In the genomic region with DNA sequence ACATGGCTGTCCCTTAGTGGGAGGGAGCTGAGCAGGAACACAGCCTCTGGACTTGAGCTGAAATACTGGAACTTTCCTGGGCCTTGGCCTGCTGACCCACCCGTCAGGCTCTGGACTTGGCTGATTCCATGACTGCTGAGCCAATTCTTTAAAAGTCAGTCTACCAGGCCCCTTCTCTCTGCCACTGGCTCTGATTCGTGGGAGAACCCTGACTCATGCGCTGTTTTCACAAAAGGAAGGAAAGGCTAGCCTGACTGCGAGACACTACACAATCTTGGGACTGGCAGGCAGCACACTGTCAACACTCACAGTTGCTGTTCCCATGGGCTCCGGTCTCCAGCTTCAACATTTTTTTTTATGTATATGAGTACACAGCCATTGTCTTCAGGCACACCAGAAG, we compare ENCODE assay signal across 29 mouse cellular contexts. TPM values are rescaled to one million over a fixed set of nuclear protein-coding genes. Genes with fewer than 3 reads are reported as not detected.
DNase-seq lines count a peak whose midpoint lies in the region; ATAC-seq and TF ChIP-seq lines count a peak whose summit lies in the region.
"Had no signal": no experiment of that assay in that cellular context is flagged by ENCODE, and none has a peak within 500 bp of the region (broad histone marks: within the 10 kb centered on the region; RNA-seq: fewer than 3 reads in every experiment).

No protein-coding gene starts in this region.

- TF ChIP-seq CTCF in kidney, adult 2 months (conservative IDR thresholded peaks at IDR 0.05; ENCODE audit: insufficient read depth, insufficient read length, low read depth, low read length): no peak
- no peak for TF ChIP-seq CTCF in heart, postnatal 0 days (IDR thresholded peaks at IDR 0.05; ENCODE audit: low read depth)
- TF ChIP-seq CTCF in stomach, postnatal 0 days (IDR thresholded peaks at IDR 0.05; ENCODE audit: low read depth): no peak

- no peaks in the 10 kb centered on the region for H3K36me3 ChIP-seq in heart, embryonic 12.5 days
- no peaks in the 10 kb centered on the region for H3K36me3 ChIP-seq in kidney, adult 2 months (ENCODE audit: control insufficient read depth, insufficient read depth, low read length)
- H3K36me3 ChIP-seq in heart, postnatal 0 days (replicated peaks; ENCODE audit: control insufficient read depth, insufficient read depth, low read length): no peaks in the 10 kb centered on the region
- H3K36me3 ChIP-seq in stomach, postnatal 0 days (ENCODE audit: control insufficient read depth, insufficient read depth, low read length): no peaks in the 10 kb centered on the region
- H3K36me3 ChIP-seq: forebrain, embryonic 15.5 days; hindbrain, embryonic 12.5 days; intestine, embryonic 15.5 days; liver, embryonic 15.5 days; lung, embryonic 15.5 days; midbrain, embryonic 13.5 days; neural tube, embryonic 13.5 days had no signal

- no peak overlapping the region for H3K27ac ChIP-seq in heart, embryonic 12.5 days (ENCODE audit: poor library complexity, severe bottlenecking)
- 0 out of 2 replicates have a peak overlapping the region, but pooled peaks have one; percentile 49 for H3K27ac ChIP-seq in kidney, adult 2 months (ENCODE audit: insufficient read depth, low read depth, low read length)
- peak overlapping the region; percentile 55; the same call in 1 of the 2 replicates for H3K27ac ChIP-seq in heart, postnatal 0 days (ENCODE audit: low read depth)
- no peak overlapping the region for H3K27ac ChIP-seq in stomach, postnatal 0 days (replicated peaks)
- H3K27ac ChIP-seq: forebrain, embryonic 15.5 days; hindbrain, embryonic 12.5 days; hindbrain, postnatal 0 days; intestine, embryonic 15.5 days; kidney, postnatal 0 days; liver, embryonic 15.5 days; lung, embryonic 15.5 days; midbrain, embryonic 13.5 days; neural tube, embryonic 13.5 days had no signal

- no peaks in the 10 kb centered on the region for H3K9me3 ChIP-seq in heart, embryonic 12.5 days (replicated peaks)
- H3K9me3 ChIP-seq in heart, postnatal 0 days (replicated peaks; ENCODE audit: control insufficient read depth, low read length): no peaks in the 10 kb centered on the region
- H3K9me3 ChIP-seq in stomach, postnatal 0 days (ENCODE audit: control insufficient read depth, low read length): no peaks in the 10 kb centered on the region
- H3K9me3 ChIP-seq: forebrain, embryonic 15.5 days; hindbrain, embryonic 12.5 days; intestine, embryonic 15.5 days; liver, embryonic 15.5 days; lung, embryonic 15.5 days; midbrain, embryonic 13.5 days; neural tube, embryonic 13.5 days had no signal

- peaks cover 6% of the 10 kb centered on the region; the same call in 1 of the 2 replicates for H3K27me3 ChIP-seq in heart, embryonic 12.5 days (replicated peaks)
- H3K27me3 ChIP-seq in kidney, adult 2 months (replicated peaks; ENCODE audit: control insufficient read depth, insufficient read depth, low read length): no peaks in the 10 kb centered on the region
- H3K27me3 ChIP-seq in heart, postnatal 0 days (ENCODE audit: control insufficient read depth, insufficient read depth, low read length): no peaks in the 10 kb centered on the region
- H3K27me3 ChIP-seq in stomach, postnatal 0 days (ENCODE audit: control insufficient read depth, insufficient read depth, low read length): no peaks in the 10 kb centered on the region
- H3K27me3 ChIP-seq: forebrain, embryonic 15.5 days; intestine, embryonic 15.5 days; lung, embryonic 15.5 days; neural tube, embryonic 13.5 days had no signal

- no peak for ATAC-seq in heart, embryonic 12.5 days (ENCODE audit: insufficient number of reproducible peaks, low FRiP score)
- ATAC-seq in heart, postnatal 0 days (ENCODE audit: insufficient read depth, low read depth): peak; percentile 65
- ATAC-seq in stomach, postnatal 0 days (ENCODE audit: low FRiP score, low TSS enrichment): no peak
- ATAC-seq: activated CD4-positive, CD25-positive, alpha-beta regulatory T cell, adult 4 months; CD4-positive, CD25-positive, alpha-beta regulatory T cell, adult 4 months; forebrain, embryonic 15.5 days; hindbrain, postnatal 0 days; intestine, embryonic 15.5 days; midbrain, embryonic 13.5 days had no signal

- peaks cover 11% of the 10 kb centered on the region for H3K4me1 ChIP-seq in heart, embryonic 12.5 days (replicated peaks)
- no peaks in the 10 kb centered on the region for H3K4me1 ChIP-seq in kidney, adult 2 months (ENCODE audit: control insufficient read depth, insufficient read depth, low read length)
- peaks cover 5% of the 10 kb centered on the region; the same call in 1 of the 2 replicates for H3K4me1 ChIP-seq in heart, postnatal 0 days (ENCODE audit: control insufficient read depth, insufficient read depth)
- peaks cover 4% of the 10 kb centered on the region; the same call in 1 of the 2 replicates for H3K4me1 ChIP-seq in stomach, postnatal 0 days (replicated peaks; ENCODE audit: control insufficient read depth, insufficient read depth)

- no peak for TF ChIP-seq EP300 in heart, postnatal 0 days (IDR thresholded peaks at IDR 0.05; ENCODE audit: low read depth)
- no peak for TF ChIP-seq EP300 in stomach, postnatal 0 days (optimal IDR thresholded peaks at IDR 0.05)

- H3K4me3 ChIP-seq in heart, embryonic 12.5 days: no peak overlapping the region
- no peak overlapping the region for H3K4me3 ChIP-seq in kidney, adult 2 months (ENCODE audit: insufficient read depth, low read depth, low read length)
- no peak overlapping the region for H3K4me3 ChIP-seq in heart, postnatal 0 days (ENCODE audit: low read depth, low read length)
- no peak overlapping the region for H3K4me3 ChIP-seq in stomach, postnatal 0 days (ENCODE audit: low read depth, low read length)
- H3K4me3 ChIP-seq: forebrain, embryonic 15.5 days; hindbrain, embryonic 12.5 days; intestine, embryonic 15.5 days; liver, embryonic 15.5 days; lung, embryonic 15.5 days; megakaryocyte, embryonic 14.5 days; midbrain, embryonic 13.5 days; neural tube, embryonic 13.5 days had no signal

- DNase-seq in heart, adult 11 months: peak; percentile 97
- DNase-seq in kidney, adult 2 months: no peak
- no peak for DNase-seq in kidney, postnatal 36 days
- peak; percentile 38 for DNase-seq in 416B (ENCODE audit: low read depth)
- DNase-seq in heart, postnatal 0 days (ENCODE audit: low spot score): peak; percentile 47
- no peak for DNase-seq in stomach, postnatal 0 days (ENCODE audit: low spot score)
- no peak for DNase-seq in adrenal gland, postnatal 4 days (ENCODE audit: low spot score in 2 of 2)
- DNase-seq: adrenal gland, adult 8-10 months; cerebellum, adult 8-10 months; cerebellum, postnatal 25 days; gastrocnemius, postnatal 36 days; kidney, adult 8-10 months; layer of hippocampus, postnatal 36 days; left cerebral cortex, postnatal 4 days; liver; lung, postnatal 4 days had no signal

- 48% methylated on average over 5 of the region's 5 CpGs for WGBS in heart, embryonic 12.5 days
- WGBS in kidney, adult 2 months: 74% methylated on average over 5 of the region's 5 CpGs
- WGBS in heart, postnatal 0 days: 43% methylated on average over 5 of the region's 5 CpGs
- 69% methylated on average over 5 of the region's 5 CpGs for whole genome bisulfite sequencing in stomach, postnatal 0 days

- H3K4me2 ChIP-seq in heart, embryonic 12.5 days: no peak overlapping the region
- H3K4me2 ChIP-seq in heart, postnatal 0 days (ENCODE audit: low read depth, low read length): no peak overlapping the region
- H3K4me2 ChIP-seq in stomach, postnatal 0 days (replicated peaks; ENCODE audit: low read depth): no peak overlapping the region
- H3K4me2 ChIP-seq: forebrain, embryonic 15.5 days; hindbrain, embryonic 12.5 days; intestine, embryonic 15.5 days; liver, embryonic 15.5 days; lung, embryonic 15.5 days; midbrain, embryonic 13.5 days; neural tube, embryonic 13.5 days had no signal

- no peak for TF ChIP-seq POLR2A in kidney, adult 2 months (IDR thresholded peaks at IDR 0.05; ENCODE audit: low read depth, low read length)

- H3K9ac ChIP-seq in heart, embryonic 12.5 days: no peak overlapping the region
- H3K9ac ChIP-seq in heart, postnatal 0 days (replicated peaks; ENCODE audit: low read depth, low read length): no peak overlapping the region
- H3K9ac ChIP-seq in stomach, postnatal 0 days (ENCODE audit: low read length): no peak overlapping the region
- H3K9ac ChIP-seq: forebrain, embryonic 15.5 days; hindbrain, embryonic 12.5 days; intestine, embryonic 15.5 days; liver, embryonic 15.5 days; lung, embryonic 15.5 days; midbrain, embryonic 13.5 days; neural tube, embryonic 13.5 days had no signal

RNA-seq across cellular contexts. Expression of gene Dpm3, which starts 3.0 kb away (rescaled TPM):
- 65.1 and 79.2 TPM in 2 replicates for polyA plus RNA-seq in heart, embryonic 12.5 days (2016; fragmentation: Nextera tagmentation; extraction: Ambion mirVana)
- 431 and 562 TPM in 2 replicates for polyA plus RNA-seq in kidney, adult 2 months (2012; rRNA removed)
- total RNA-seq in heart, postnatal 0 days (2014; rRNA removed; ENCODE audit: low replicate concordance): 271 and 450 TPM in 2 replicates
- polyA plus RNA-seq in heart, postnatal 0 days (2015; fragmentation: Nextera tagmentation; extraction: Ambion mirVana): 80.3 and 85.9 TPM in 2 replicates
- 140 and 152 TPM in 2 replicates for polyA plus RNA-seq in stomach, postnatal 0 days (2015; fragmentation: Nextera tagmentation; extraction: Ambion mirVana)
- 100 to 1,000 TPM; 108 TPM for total RNA-seq in adrenal gland, postnatal 4 days (2021)

RNA-seq across cellular contexts. Expression of gene Trim46, which starts 10.1 kb away (rescaled TPM):
- polyA plus RNA-seq in heart, embryonic 12.5 days (2016; fragmentation: Nextera tagmentation; extraction: Ambion mirVana): 0.89 and 1.1 TPM in 2 replicates
- polyA plus RNA-seq in kidney, adult 2 months (2012; rRNA removed): 9.1 and 10.5 TPM in 2 replicates
- total RNA-seq in heart, postnatal 0 days (2014; rRNA removed; ENCODE audit: low replicate concordance): 0.08 and 0.62 TPM in 2 replicates
- 0.44 and 0.45 TPM in 2 replicates for polyA plus RNA-seq in heart, postnatal 0 days (2015; fragmentation: Nextera tagmentation; extraction: Ambion mirVana)
- 2.7 and 3.3 TPM in 2 replicates for polyA plus RNA-seq in stomach, postnatal 0 days (2015; fragmentation: Nextera tagmentation; extraction: Ambion mirVana)
- 1 to 10 TPM; 3.4 to 4.9 TPM for total RNA-seq in adrenal gland, postnatal 4 days (2021)

RNA-seq across cellular contexts. Expression of gene Krtcap2, which starts 10.4 kb away (rescaled TPM):
- polyA plus RNA-seq in heart, embryonic 12.5 days (2016; fragmentation: Nextera tagmentation; extraction: Ambion mirVana): 243 and 262 TPM in 2 replicates
- 142 and 173 TPM in 2 replicates for polyA plus RNA-seq in kidney, adult 2 months (2012; rRNA removed)
- total RNA-seq in heart, postnatal 0 days (2014; rRNA removed; ENCODE audit: low replicate concordance): 41.8 and 76.1 TPM in 2 replicates
- polyA plus RNA-seq in heart, postnatal 0 days (2015; fragmentation: Nextera tagmentation; extraction: Ambion mirVana): 192 and 216 TPM in 2 replicates
- 266 and 314 TPM in 2 replicates for polyA plus RNA-seq in stomach, postnatal 0 days (2015; fragmentation: Nextera tagmentation; extraction: Ambion mirVana)
- 100 to 1,000 TPM; 120 to 130 TPM for total RNA-seq in adrenal gland, postnatal 4 days (2021)

RNA-seq across cellular contexts. Expression of gene Slc50a1, which starts 14.2 kb away (rescaled TPM):
- polyA plus RNA-seq in heart, embryonic 12.5 days (2016; fragmentation: Nextera tagmentation; extraction: Ambion mirVana): 40.9 and 42.9 TPM in 2 replicates
- polyA plus RNA-seq in kidney, adult 2 months (2012; rRNA removed): 109 and 110 TPM in 2 replicates
- total RNA-seq in heart, postnatal 0 days (2014; rRNA removed; ENCODE audit: low replicate concordance): 33.7 and 54.2 TPM in 2 replicates
- 50.7 and 52.0 TPM in 2 replicates for polyA plus RNA-seq in heart, postnatal 0 days (2015; fragmentation: Nextera tagmentation; extraction: Ambion mirVana)
- 107 and 113 TPM in 2 replicates for polyA plus RNA-seq in stomach, postnatal 0 days (2015; fragmentation: Nextera tagmentation; extraction: Ambion mirVana)
- 10 to 100 TPM; 62.4 to 63.1 TPM for total RNA-seq in adrenal gland, postnatal 4 days (2021)

RNA-seq across cellular contexts. Expression of gene Efna1, which starts 24.8 kb away (rescaled TPM):
- polyA plus RNA-seq in heart, embryonic 12.5 days (2016; fragmentation: Nextera tagmentation; extraction: Ambion mirVana): 27.0 and 31.0 TPM in 2 replicates
- 54.1 and 59.2 TPM in 2 replicates for polyA plus RNA-seq in kidney, adult 2 months (2012; rRNA removed)
- 43.1 and 46.2 TPM in 2 replicates for total RNA-seq in heart, postnatal 0 days (2014; rRNA removed; ENCODE audit: low replicate concordance)
- 37.2 and 38.4 TPM in 2 replicates for polyA plus RNA-seq in heart, postnatal 0 days (2015; fragmentation: Nextera tagmentation; extraction: Ambion mirVana)
- 34.8 and 36.6 TPM in 2 replicates for polyA plus RNA-seq in stomach, postnatal 0 days (2015; fragmentation: Nextera tagmentation; extraction: Ambion mirVana)
- 10 to 100 TPM; 32.1 to 35.2 TPM for total RNA-seq in adrenal gland, postnatal 4 days (2021)
- polyA plus RNA-seq: activated CD4-positive, CD25-positive, alpha-beta regulatory T cell, adult 4 months; CD4-positive, CD25-positive, alpha-beta regulatory T cell, adult 4 months had no signal

Comparison
In these comparisons a context has a peak if more than half of its experiments do, and no peak if none do; other contexts are left out.
1. H3K27ac ChIP-seq: peak in kidney, adult 2 months (single experiment) and heart, postnatal 0 days (single experiment); none in heart, embryonic 12.5 days (single experiment) and stomach, postnatal 0 days (single experiment).
2. DNase-seq: peak in heart, adult 11 months (single experiment), 416B (single experiment) and heart, postnatal 0 days (single experiment); none in kidney, adult 2 months (single experiment), kidney, postnatal 36 days (0 of 2), stomach, postnatal 0 days (single experiment) and adrenal gland, postnatal 4 days (0 of 2).